Mouse (Mus musculus) Patski (cell line): ENCODE results near the gene Hspbp1. TPM values are rescaled to one million over a fixed set of nuclear protein-coding genes. Genes with fewer than 3 reads are reported as not detected.

Source experiments
- ATAC-seq: fragments of 100-300 bp; one replicate; pipeline ENCODE4 v1.8.0; 2021
- CTCF ChIA-PET: fragments of 350-600 bp; sonication (Branson Sonifier 250); formaldehyde crosslinking; loops from one replicate; lab custom pipeline; 2022; ENCODE audit warnings: inconsistent platforms; lab: Charles Lee
- POLR2A ChIA-PET: fragments of 350-600 bp; sonication (Branson Sonifier 250); formaldehyde crosslinking; loops from one replicate; lab custom pipeline; 2022; ENCODE audit warnings: antibody characterized with exemption, inconsistent platforms; lab: Charles Lee
- DNase-seq: peaks from one replicate; pipeline ENCODE4 v3.0.0-alpha.2; 2011; ENCODE audit warnings: low read depth, low spot score
- H3K27me3 ChIP-seq: fragments of 371-371 bp; one replicate; pipeline ENCODE4 v1.5.1; 2021
- CTCF ChIP-seq: fragments of 100-300 bp; IDR thresholded peaks from one replicate; pipeline ENCODE4 v1.5.1; 2021
- in situ Hi-C: fragments of 300-500 bp; cut with MboI; formaldehyde crosslinking; loops from 3 replicates; pipeline ENCODE4 v1.11.1; 2018; ENCODE audit warnings: low pct_unique_long_range_greater_than_20kb, mixed read lengths
- polyA plus RNA-seq: library from polyadenylated mRNA; unstranded; gene quantifications from one replicate; pipeline ENCODE4 v1.2.3, GENCODE M21; 2021

The Hspbp1 gene
- polyA plus RNA-seq, 1 experiment from 2014 or later, result 80.2 TPM

DNA sequence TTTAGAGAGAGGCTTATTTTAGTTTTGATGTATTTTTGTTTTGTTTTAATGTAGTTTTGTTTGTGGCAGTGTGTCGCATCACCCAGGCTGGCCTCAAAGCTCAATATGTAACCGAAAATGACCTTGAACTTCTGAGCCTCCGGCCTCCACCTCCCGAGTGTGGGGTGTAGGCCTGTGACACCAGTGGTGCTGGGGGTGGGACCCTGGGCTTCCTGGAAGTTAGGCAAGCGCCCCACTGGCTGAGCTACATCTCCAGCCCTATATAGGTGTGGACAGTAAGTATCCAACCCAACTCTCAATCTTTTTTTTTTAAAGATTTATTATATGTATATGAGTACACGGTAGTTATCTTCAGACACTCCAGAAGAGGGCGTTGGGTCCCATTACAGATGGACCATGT lies 18.3 kb upstream of the Hspbp1 start:
- ATAC-seq, result no peak
- POLR2A ChIA-PET, result no interaction called here
- in situ Hi-C loops, result no loop called here
- CTCF ChIA-PET, result interaction anchor here (1.8 kb wide), 1 partner anchor 10 kb away, joined by 5 read pairs; no protein-coding TSS in a partner anchor
- no peak for DNase-seq
- H3K27me3 ChIP-seq, result no peaks in the 10 kb centered on the region
- no peak for TF ChIP-seq CTCF

DNA sequence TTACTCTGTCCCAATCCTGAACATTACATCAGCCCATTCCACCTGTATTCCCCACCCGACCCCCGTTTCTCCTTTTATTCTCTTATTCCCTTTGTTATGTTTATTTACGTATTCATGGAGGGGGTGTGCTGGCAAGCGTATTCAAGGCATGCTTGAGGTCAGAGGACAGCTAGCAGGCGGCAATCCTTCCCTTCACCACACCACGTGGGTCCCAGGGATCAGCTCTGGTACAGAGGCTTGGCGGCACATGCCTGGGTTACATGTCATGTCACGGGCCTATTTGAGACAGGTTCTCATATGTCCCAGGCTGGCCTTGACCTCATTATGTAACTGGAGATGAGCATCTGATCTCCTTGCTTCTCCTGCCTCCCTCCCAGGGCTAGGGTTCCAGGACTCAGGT lies 17.5 kb upstream of the Hspbp1 start:
- in situ Hi-C loops, result no loop called here
- ChIA-PET POLR2A (no interaction called here), CTCF (interaction anchor here (1.4 to 1.8 kb wide), 2 partner anchors 9 to 104 kb away, joined by 3 to 5 read pairs; no protein-coding TSS in a partner anchor)
- TF ChIP-seq CTCF, result no peak
- H3K27me3 ChIP-seq, result no peaks in the 10 kb centered on the region
- DNase-seq (no peak), ATAC-seq (no peak)

GRCm38 (mm10) chr7:4693004-4693403 lies 8.1 kb upstream of the Hspbp1 start:
- POLR2A ChIA-PET, result interaction anchor here (0.6 kb wide), 2 partner anchors 59 to 87 kb away, joined by 3 to 7 read pairs; no protein-coding TSS in a partner anchor
- ATAC-seq, result no peak
- in situ Hi-C loops, result no loop called here

GRCm38 (mm10) chr7:4690951-4691653 lies 6.2 kb upstream of the Hspbp1 start:
- in situ Hi-C loops, result no loop called here
- ATAC-seq (peak; percentile 9), DNase-seq (no peak)
- no peaks in the 10 kb centered on the region for H3K27me3 ChIP-seq
- TF ChIP-seq CTCF, result no peak
- ChIA-PET POLR2A (interaction anchor here (0.6 kb wide), 1 partner anchor 10 kb away, joined by 3 read pairs; no protein-coding TSS in a partner anchor), CTCF (interaction anchor here (1.0 kb wide), 1 partner anchor 14 kb away, joined by 4 read pairs; no protein-coding TSS in a partner anchor)

More at GRCm38 (mm10) chr7:4693004-4693403, 8.1 kb upstream of the Hspbp1 start:
- no peak for TF ChIP-seq CTCF
- CTCF ChIA-PET, result interaction anchor here (1.2 to 2.0 kb wide), 4 partner anchors 9 to 114 kb away, joined by 3 to 7 read pairs (median 4); no protein-coding TSS in a partner anchor
- no peak for DNase-seq
- H3K27me3 ChIP-seq, result no peaks in the 10 kb centered on the region

DNA sequence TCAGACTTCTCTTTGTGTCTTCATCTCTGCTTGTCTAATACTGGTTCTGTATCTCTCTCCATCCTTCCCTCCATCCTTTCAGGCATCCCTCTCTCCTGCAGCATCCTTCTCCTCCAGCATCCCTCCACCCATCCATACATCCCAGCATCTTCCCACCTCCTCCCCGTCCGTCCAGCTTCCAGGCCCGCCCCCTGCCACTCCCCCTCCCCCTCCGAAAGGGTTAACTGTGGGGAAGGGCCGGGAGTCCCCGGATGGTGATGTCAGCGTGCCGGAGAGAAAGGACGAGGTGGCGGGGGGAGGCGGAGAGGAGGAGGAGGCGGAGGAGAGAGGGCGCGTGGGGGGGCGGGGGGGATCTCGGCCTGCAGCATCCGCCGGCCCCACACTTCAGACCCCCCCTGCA lies 5.5 kb upstream of the Hspbp1 start, which contains the start of gene Brsk1:
Gene Brsk1 (plus strand): TSS at position 218 of the 400 bp plus-strand sequence.
- H3K27me3 ChIP-seq, result no peaks in the 10 kb centered on the region
- in situ Hi-C loops, result no loop called here
- ChIA-PET POLR2A (no interaction called here), CTCF (no interaction called here)
- ATAC-seq, result peak; percentile 53
- no peak for DNase-seq
- TF ChIP-seq CTCF, result no peak

GRCm38 (mm10) chr7:4684203-4684602 lies 665 bp downstream of the Hspbp1 start:
- no peak for TF ChIP-seq CTCF
- ChIA-PET CTCF (interaction anchor here (1.0 to 1.9 kb wide), 4 partner anchors 10 to 23 kb away, joined by 3 to 7 read pairs (median 3); no protein-coding TSS in a partner anchor), POLR2A (interaction anchor here (0.9 kb wide), 1 partner anchor 25 kb away, joined by 5 read pairs; the partner anchor contains the start of gene Ppp6r1)
- no peaks in the 10 kb centered on the region for H3K27me3 ChIP-seq
- DNase-seq (no peak), ATAC-seq (no peak)
- in situ Hi-C loops, result no loop called here

GRCm38 (mm10) chr7:4683307-4683706 lies 1.6 kb downstream of the Hspbp1 start:
- no peak for ATAC-seq
- in situ Hi-C loops, result no loop called here
- ChIA-PET CTCF (interaction anchor here (1.4 to 1.9 kb wide), 2 partner anchors 10 to 22 kb away, joined by 3 to 7 read pairs; no protein-coding TSS in a partner anchor), POLR2A (no interaction called here)
- DNase-seq, result no peak
- no peaks in the 10 kb centered on the region for H3K27me3 ChIP-seq
- no peak for TF ChIP-seq CTCF

GRCm38 (mm10) chr7:4675200-4675599 lies 9.7 kb downstream of the Hspbp1 start:
- no peak for TF ChIP-seq CTCF
- ChIA-PET CTCF (no interaction called here), POLR2A (no interaction called here)
- in situ Hi-C loops, result no loop called here
- ATAC-seq (no peak), DNase-seq (no peak)
- no peaks in the 10 kb centered on the region for H3K27me3 ChIP-seq

- no peak for TF ChIP-seq CTCF
- ChIA-PET POLR2A (no interaction called here), CTCF (interaction anchor here (2.0 kb wide), 1 partner anchor 10 kb away, joined by 7 read pairs; the partner anchor contains the start of gene Hspbp1)
- H3K27me3 ChIP-seq, result no peaks in the 10 kb centered on the region
- ATAC-seq (no peak), DNase-seq (no peak)
- in situ Hi-C loops, result no loop called here
Observed at GRCm38 (mm10) chr7:4674114-4674731, 10.6 kb downstream of the Hspbp1 start.

DNA sequence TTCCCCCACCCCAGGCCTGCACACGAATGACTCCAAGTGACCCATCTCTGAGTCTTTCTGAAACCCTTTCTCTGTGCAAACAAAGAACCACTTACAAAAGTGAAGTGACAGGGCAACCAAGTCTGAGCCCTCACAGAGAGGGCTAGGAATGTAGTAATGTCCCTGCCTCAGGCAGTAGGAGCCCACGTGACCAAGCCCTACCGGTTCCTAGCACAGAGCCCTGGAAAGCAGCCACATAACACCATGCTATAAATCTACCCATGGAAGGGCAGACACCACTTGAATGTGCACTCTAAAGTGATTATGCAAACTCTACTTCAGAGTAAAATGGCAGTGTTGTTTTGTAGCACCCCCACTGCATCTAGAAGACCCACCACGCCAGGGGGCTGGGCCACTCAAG lies 12.9 kb downstream of the Hspbp1 start:
- ATAC-seq (no peak), DNase-seq (no peak)
- in situ Hi-C loops, result no loop called here
- TF ChIP-seq CTCF, result no peak
- ChIA-PET CTCF (no interaction called here), POLR2A (no interaction called here)
- H3K27me3 ChIP-seq, result no peaks in the 10 kb centered on the region
